Mouse (Mus musculus) limb, embryonic 14.5 days (tissue): ENCODE measurements at regions not wholly inside any gene's neighbourhood (a gene's known extent, or its start where the extent isn't known, plus 50 kb on each side); places are given as distances from the start of the nearest gene placed in this dataset.

Experiments
- ATAC-seq: fragments of 200-750 bp; cut with Nextera tagmentation; 2 replicates; pipeline ENCODE4 v1.8.0; 2017; ENCODE audit warnings: low read depth, moderate number of reproducible peaks, moderate TSS enrichment; ENCODE audit not compliant: low FRiP score
- DNase-seq: peaks from one replicate; pipeline ENCODE4 v3.0.0-alpha.2; 2015; ENCODE audit warnings: low spot score
- H3K27ac ChIP-seq: fragments of 300-500 bp; sonication (generic); replicated peaks from 2 replicates; pipeline ENCODE4 v1.5.1; 2014; ENCODE audit warnings: low read depth, mild to moderate bottlenecking, low read length, moderate library complexity, mixed read lengths
- H3K27me3 ChIP-seq: fragments of 300-500 bp; sonication (generic); 2 replicates; pipeline ENCODE4 v1.6.1; 2014; ENCODE audit warnings: low read length, mixed read lengths; ENCODE audit not compliant: control insufficient read depth, insufficient read depth
- H3K36me3 ChIP-seq: fragments of 300-500 bp; sonication (generic); 2 replicates; pipeline ENCODE4 v1.6.1; 2014; ENCODE audit warnings: mild to moderate bottlenecking, low read length, moderate library complexity, mixed read lengths; ENCODE audit not compliant: control insufficient read depth, insufficient read depth
- H3K4me1 ChIP-seq: fragments of 300-500 bp; sonication (generic); 2 replicates; pipeline ENCODE4 v1.6.1; 2014; ENCODE audit warnings: antibody characterized with exemption, low read length, mixed read lengths; ENCODE audit not compliant: control insufficient read depth, insufficient read depth
- H3K4me2 ChIP-seq: fragments of 300-500 bp; sonication (generic); replicated peaks from 2 replicates; pipeline ENCODE4 v1.6.1; 2014; ENCODE audit warnings: low read depth, mild to moderate bottlenecking, low read length, moderate library complexity; ENCODE audit not compliant: severe bottlenecking
- H3K4me3 ChIP-seq: fragments of 300-500 bp; sonication (generic); replicated peaks from 2 replicates; pipeline ENCODE4 v1.5.1; 2014; ENCODE audit warnings: low read length
- H3K9ac ChIP-seq: fragments of 300-500 bp; sonication (generic); 2 replicates; pipeline ENCODE4 v1.6.1; 2014; ENCODE audit warnings: mild to moderate bottlenecking, low read depth, low read length, moderate library complexity; ENCODE audit not compliant: severe bottlenecking
- H3K9me3 ChIP-seq: fragments of 300-500 bp; sonication (generic); 2 replicates; pipeline ENCODE4 v1.6.1; 2016; ENCODE audit warnings: low read length; ENCODE audit not compliant: control insufficient read depth
- POLR2A ChIP-seq: fragments of 200-500 bp; IDR thresholded peaks from 2 replicates; pipeline ENCODE4 v1.8.0; 2012; ENCODE audit warnings: inconsistent platforms, mild to moderate bottlenecking, moderate library complexity, borderline replicate concordance; ENCODE audit not compliant: insufficient read depth, insufficient read length; ENCODE audit errors: extremely low read depth
- WGBS: fragments of 180-500 bp; shearing (Covaris S2); extraction: QIAGEN DNeasy Blood & Tissue Kit; methylation state at CpG from one replicate; pipeline ENCODE4 v1.1.7; 2014; 5-methylcytosine and 5-hydroxymethylcytosine counted together

DNA sequence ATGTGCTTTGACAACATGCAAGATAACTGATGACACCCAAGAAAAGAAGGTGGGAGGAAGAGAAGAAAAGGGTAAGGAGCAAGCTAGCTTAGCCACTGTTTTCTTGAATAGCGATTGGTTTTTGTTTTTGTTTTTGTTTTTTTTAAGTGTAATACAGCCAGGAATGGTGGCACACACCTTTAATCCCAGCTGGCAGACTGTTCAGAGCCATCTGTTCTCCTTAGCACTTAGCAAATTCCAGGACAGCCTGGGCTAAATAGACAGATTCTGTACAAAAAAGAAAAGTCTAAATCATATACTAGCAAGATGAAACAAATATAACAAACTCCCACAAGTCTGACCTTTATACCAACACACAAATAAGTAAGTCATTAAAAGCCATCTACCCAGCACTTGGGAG, 50.4 kb upstream of the Nabp1 start:
- WGBS: 91% methylated on average over 1 of the region's 1 CpGs
- H3K4me1 ChIP-seq: peaks cover 9% of the 10 kb centered on the region; the same call in 1 of the 2 replicates
- no peak for TF ChIP-seq POLR2A
- no peaks in the 10 kb centered on the region for H3K9me3 ChIP-seq
- no peaks in the 10 kb centered on the region for H3K36me3 ChIP-seq
- no peak overlapping the region for H3K27ac ChIP-seq
- no peak for ATAC-seq
- no peak overlapping the region for H3K4me2 ChIP-seq
- H3K9ac ChIP-seq: no peak overlapping the region
- DNase-seq: no peak
- H3K4me3 ChIP-seq: no peak overlapping the region
- H3K27me3 ChIP-seq: no peaks in the 10 kb centered on the region
